Mouse (Mus musculus) kidney, adult 9 months (tissue): ENCODE data around the gene Rab17.

Source experiments
- DNase-seq: peaks from one replicate; pipeline ENCODE4 v3.0.0; 2022

Rab17 gene

GRCm38 (mm10) chr1:90981346-90981745 lies 11.9 kb upstream of the Rab17 start:
- DNase-seq, result no peak

- peak; percentile 38 for DNase-seq
Observed at GRCm38 (mm10) chr1:90980638-90981330, 11.3 kb upstream of the Rab17 start.

GRCm38 (mm10) chr1:90975960-90976359 lies 6.5 kb upstream of the Rab17 start:
- no peak for DNase-seq

- peak; percentile 38 for DNase-seq
Observed at GRCm38 (mm10) chr1:90974906-90975649, 5.6 kb upstream of the Rab17 start.

- no peak for DNase-seq
Observed at GRCm38 (mm10) chr1:90973574-90973911, 4.1 kb upstream of the Rab17 start.

- peak; percentile 96 for DNase-seq
Observed at GRCm38 (mm10) chr1:90972911-90973573, 3.6 kb upstream of the Rab17 start.

GRCm38 (mm10) chr1:90969881-90970390 lies 475 bp upstream of the Rab17 start:
- peak; percentile 48 for DNase-seq

GRCm38 (mm10) chr1:90968649-90969048 lies 812 bp downstream of the Rab17 start:
- no peak for DNase-seq

GRCm38 (mm10) chr1:90967583-90967982 lies 1.9 kb downstream of the Rab17 start:
- DNase-seq, result peak; percentile 86

GRCm38 (mm10) chr1:90962994-90963393 lies 6.5 kb downstream of the Rab17 start:
- peak; percentile 60 for DNase-seq

- peak; percentile 37 for DNase-seq
Observed at GRCm38 (mm10) chr1:90962526-90962925, 6.9 kb downstream of the Rab17 start.

GRCm38 (mm10) chr1:90956245-90957096 lies 13.0 kb downstream of the Rab17 start:
- DNase-seq, result peak; percentile 79

GRCm38 (mm10) chr1:90953688-90954087 lies 15.8 kb downstream of the Rab17 start:
- no peak for DNase-seq

GRCm38 (mm10) chr1:90952808-90953207 lies 16.7 kb downstream of the Rab17 start, which contains the start of gene Prlh:
TSS of gene Prlh (plus strand) at chr1:90953108.
- no peak for DNase-seq

GRCm38 (mm10) chr1:90951670-90952069 lies 17.8 kb downstream of the Rab17 start:
- no peak for DNase-seq

GRCm38 (mm10) chr1:90949309-90949708 lies 20.2 kb downstream of the Rab17 start:
- DNase-seq, result no peak

- no peak for DNase-seq
Observed at GRCm38 (mm10) chr1:90947252-90947651, 22.2 kb downstream of the Rab17 start.

GRCm38 (mm10) chr1:90945171-90945570 lies 24.3 kb downstream of the Rab17 start:
- no peak for DNase-seq

- DNase-seq, result no peak
Observed at GRCm38 (mm10) chr1:90939980-90940379, 29.5 kb downstream of the Rab17 start.

GRCm38 (mm10) chr1:90936990-90937389 lies 32.5 kb downstream of the Rab17 start:
- no peak for DNase-seq

- no peak for DNase-seq
Observed at GRCm38 (mm10) chr1:90933001-90933400, 36.5 kb downstream of the Rab17 start.

- peak; percentile 92 for DNase-seq
Observed at GRCm38 (mm10) chr1:90928575-90928934, 40.9 kb downstream of the Rab17 start.
